Comparison of ENCODE assay signal across 8 mouse cellular contexts in genomic region chr16:10992090-10993031, GRCm38 (mm10).
DNase-seq lines count a peak whose midpoint lies in the region; ATAC-seq and TF ChIP-seq lines count a peak whose summit lies in the region.

No protein-coding gene starts in this region.

- H3K36me3 ChIP-seq in forebrain, embryonic 13.5 days (ENCODE audit: poor library complexity, severe bottlenecking), result peaks cover 19% of the 10 kb centered on the region
- peaks cover 3% of the 10 kb centered on the region; the same call in 1 of the 2 replicates for H3K36me3 ChIP-seq in hindbrain, embryonic 13.5 days
- H3K36me3 ChIP-seq in liver, embryonic 11.5 days (ENCODE audit: control insufficient read depth, insufficient read depth, low read length), result no peaks in the 10 kb centered on the region; the same call in 1 of the 2 replicates
- H3K36me3 ChIP-seq in midbrain, postnatal 0 days (ENCODE audit: insufficient read depth, low read length), result no peaks in the 10 kb centered on the region
- no peaks in the 10 kb centered on the region for H3K36me3 ChIP-seq in splenic B cell, adult 2 months (ENCODE audit: control insufficient read depth, insufficient read depth, low read length, poor library complexity, severe bottlenecking)

- no peak for TF ChIP-seq POLR2A in cerebellum, adult 2 months (IDR thresholded peaks at IDR 0.05; ENCODE audit: borderline replicate concordance, insufficient read depth, low read length)

- peak; percentile 75 for ATAC-seq in forebrain, embryonic 13.5 days
- ATAC-seq in hindbrain, embryonic 13.5 days (ENCODE audit: low FRiP score), result peak; percentile 82
- peak; percentile 35 for ATAC-seq in liver, embryonic 11.5 days (replicated peaks; ENCODE audit: low FRiP score)
- peak; percentile 48 for ATAC-seq in midbrain, postnatal 0 days (ENCODE audit: low FRiP score)

- WGBS in cerebellum, adult 2 months, result 5% methylated on average over 52 of the region's 52 CpGs
- WGBS in forebrain, embryonic 13.5 days, result under 1% methylated on average over 51 of the region's 52 CpGs
- WGBS in hindbrain, embryonic 13.5 days, result under 1% methylated on average over 52 of the region's 52 CpGs
- under 1% methylated on average over 52 of the region's 52 CpGs for WGBS in liver, embryonic 11.5 days
- 1% methylated on average over 52 of the region's 52 CpGs for WGBS in midbrain, postnatal 0 days

- H3K4me2 ChIP-seq in forebrain, embryonic 13.5 days, result peak overlapping the region; percentile 87
- peak overlapping the region; percentile 94 for H3K4me2 ChIP-seq in hindbrain, embryonic 13.5 days
- peak overlapping the region; percentile 97 for H3K4me2 ChIP-seq in liver, embryonic 11.5 days
- H3K4me2 ChIP-seq in midbrain, postnatal 0 days (ENCODE audit: low read depth, low read length, poor library complexity, severe bottlenecking), result peak overlapping the region; percentile 99

- no peaks in the 10 kb centered on the region for H3K27me3 ChIP-seq in cerebellum, adult 2 months (ENCODE audit: control insufficient read depth, insufficient read depth, low read length)
- H3K27me3 ChIP-seq in forebrain, embryonic 13.5 days, result no peaks in the 10 kb centered on the region
- no peaks in the 10 kb centered on the region for H3K27me3 ChIP-seq in hindbrain, embryonic 13.5 days
- no peaks in the 10 kb centered on the region for H3K27me3 ChIP-seq in liver, embryonic 11.5 days (replicated peaks; ENCODE audit: control insufficient read depth, insufficient read depth, low read length)
- no peaks in the 10 kb centered on the region for H3K27me3 ChIP-seq in midbrain, postnatal 0 days (ENCODE audit: insufficient read depth, low read length)
- no peaks in the 10 kb centered on the region for H3K27me3 ChIP-seq in splenic B cell, adult 2 months (ENCODE audit: control insufficient read depth, insufficient read depth, low read length, poor library complexity, severe bottlenecking)

- TF ChIP-seq CTCF in cerebellum, adult 2 months (IDR thresholded peaks at IDR 0.05; ENCODE audit: borderline replicate concordance, insufficient read depth, low read depth, low read length), result no peak
- no peak for TF ChIP-seq CTCF in midbrain, postnatal 0 days (IDR thresholded peaks at IDR 0.05)

- no peak overlapping the region for H3K27ac ChIP-seq in cerebellum, adult 2 months (ENCODE audit: insufficient read depth, low read length)
- H3K27ac ChIP-seq in forebrain, embryonic 13.5 days, result peak overlapping the region; percentile 20; the same call in 1 of the 2 replicates
- peak overlapping the region; percentile 69 for H3K27ac ChIP-seq in hindbrain, embryonic 13.5 days
- peak overlapping the region; percentile 70 for H3K27ac ChIP-seq in liver, embryonic 11.5 days (ENCODE audit: low read depth, low read length)
- peak overlapping the region; percentile 59 for H3K27ac ChIP-seq in midbrain, postnatal 0 days (ENCODE audit: low read depth, low read length)

- DNase-seq in cerebellum, adult 2 months, result peak in 1 of 2 experiments; percentile 22
- no peak for DNase-seq in cerebellum, postnatal 36 days
- peak; percentile 52 to 53 for DNase-seq in adrenal gland, adult 18-20 months (ENCODE audit: low spot score in 2 of 2)
- DNase-seq in liver, embryonic 11.5 days (ENCODE audit: low spot score), result peak; percentile 68
- DNase-seq in midbrain, postnatal 0 days (ENCODE audit: low spot score), result peak; percentile 27
- peak; percentile 69 for DNase-seq in splenic B cell, adult 2 months (ENCODE audit: low read depth, low spot score)

- peaks cover 9% of the 10 kb centered on the region for H3K9me3 ChIP-seq in forebrain, embryonic 13.5 days (replicated peaks)
- H3K9me3 ChIP-seq in hindbrain, embryonic 13.5 days, result peaks cover 13% of the 10 kb centered on the region
- no peaks in the 10 kb centered on the region for H3K9me3 ChIP-seq in liver, embryonic 11.5 days (ENCODE audit: control insufficient read depth, low read length)
- no peaks in the 10 kb centered on the region for H3K9me3 ChIP-seq in midbrain, postnatal 0 days (ENCODE audit: low read length)

- peak overlapping the region; percentile 82 for H3K9ac ChIP-seq in forebrain, embryonic 13.5 days
- H3K9ac ChIP-seq in hindbrain, embryonic 13.5 days, result peak overlapping the region; percentile 72
- H3K9ac ChIP-seq in liver, embryonic 11.5 days (ENCODE audit: low read depth, low read length), result peak overlapping the region; percentile 85
- peak overlapping the region; percentile 65 for H3K9ac ChIP-seq in midbrain, postnatal 0 days (replicated peaks; ENCODE audit: low read length, poor library complexity, severe bottlenecking)

- peak overlapping the region; percentile 35 for H3K4me3 ChIP-seq in cerebellum, adult 2 months (replicated peaks; ENCODE audit: insufficient read depth, low read depth, low read length)
- H3K4me3 ChIP-seq in forebrain, embryonic 13.5 days, result peak overlapping the region; percentile 63
- peak overlapping the region; percentile 65 for H3K4me3 ChIP-seq in hindbrain, embryonic 13.5 days
- H3K4me3 ChIP-seq in liver, embryonic 11.5 days (ENCODE audit: low read depth, low read length), result peak overlapping the region; percentile 83
- peak overlapping the region; percentile 64 for H3K4me3 ChIP-seq in midbrain, postnatal 0 days (ENCODE audit: low read depth, low read length)

- no peaks in the 10 kb centered on the region for H3K4me1 ChIP-seq in cerebellum, adult 2 months (ENCODE audit: control insufficient read depth, insufficient read depth, low read length)
- peaks cover 13% of the 10 kb centered on the region; the same call in 1 of the 2 replicates for H3K4me1 ChIP-seq in forebrain, embryonic 13.5 days
- peaks cover 6% of the 10 kb centered on the region; the same call in 1 of the 2 replicates for H3K4me1 ChIP-seq in hindbrain, embryonic 13.5 days (replicated peaks)
- peaks cover 15% of the 10 kb centered on the region for H3K4me1 ChIP-seq in liver, embryonic 11.5 days (replicated peaks; ENCODE audit: control insufficient read depth, insufficient read depth, low read length)
- H3K4me1 ChIP-seq in midbrain, postnatal 0 days (ENCODE audit: insufficient read depth, low read length), result no peaks in the 10 kb centered on the region

Comparison
In these comparisons a context has a peak if more than half of its experiments do, and no peak if none do; other contexts are left out.
1. DNase-seq: peak in adrenal gland, adult 18-20 months (2 of 2), liver, embryonic 11.5 days (single experiment), midbrain, postnatal 0 days (single experiment) and splenic B cell, adult 2 months (single experiment); none in cerebellum, postnatal 36 days (0 of 2).
2. Peak in every context shown above with its lines, with median percentiles within 50 percentile points of each other: H3K4me3 ChIP-seq, ATAC-seq, H3K4me2 ChIP-seq and H3K9ac ChIP-seq.